Mouse (Mus musculus) MEL (cell line): ENCODE data around the gene Coil. TPM values are rescaled to one million over a fixed set of nuclear protein-coding genes. Genes with fewer than 3 reads are reported as not detected.

Source experiments
- DNase-seq: peaks from one replicate; pipeline ENCODE4 v3.0.0; 2011; ENCODE audit warnings: low read depth, low spot score
- H3K27ac ChIP-seq: 2 replicates; pipeline ENCODE4 v1.5.1; 2012; ENCODE audit warnings: low read depth, mild to moderate bottlenecking, control low read depth, low read length, moderate library complexity; ENCODE audit not compliant: control insufficient read depth
- H3K27me3 ChIP-seq, 2 experiments: fragments of 150-350 bp in 1 of 2; sonication (generic) in 1 of 2; 2 replicates each; pipeline ENCODE4 v1.6.1; 2012; ENCODE audit warnings: low read length in 2 of 2, mild to moderate bottlenecking in 2 of 2, improper control_type of control experiment in 1 of 2, moderate library complexity in 1 of 2; ENCODE audit not compliant: insufficient read depth in 2 of 2, control insufficient read depth in 1 of 2
- H3K36me3 ChIP-seq, 2 experiments: 2 replicates each; pipeline ENCODE4 v1.6.1; 2012 to 2014; ENCODE audit warnings: low read length in 2 of 2, improper control_type of control experiment in 1 of 2, inconsistent platforms in 1 of 2, mild to moderate bottlenecking in 1 of 2; ENCODE audit not compliant: insufficient read depth in 2 of 2, control insufficient read depth in 1 of 2
- H3K4me1 ChIP-seq, 2 experiments: fragments of 150-350 bp in 1 of 2; sonication (generic) in 1 of 2; 2 replicates each; pipeline ENCODE4 v1.6.1; 2012; ENCODE audit warnings: low read length in 2 of 2, improper control_type of control experiment in 1 of 2, mild to moderate bottlenecking in 1 of 2; ENCODE audit not compliant: insufficient read depth in 2 of 2, control insufficient read depth in 1 of 2
- H3K4me3 ChIP-seq, 2 experiments: fragments of 150-350 bp in 1 of 2; sonication (generic) in 1 of 2; 2 replicates each; pipeline ENCODE4 v1.5.1; 2012; ENCODE audit warnings: low read depth in 2 of 2, low read length in 2 of 2, mild to moderate bottlenecking in 2 of 2, moderate library complexity in 2 of 2, control low read depth in 1 of 2, improper control_type of control experiment in 1 of 2; ENCODE audit not compliant: control insufficient read depth in 1 of 2, insufficient read depth in 1 of 2
- H3K79me2 ChIP-seq: 2 replicates; pipeline ENCODE4 v1.6.1; 2012; ENCODE audit warnings: mild to moderate bottlenecking, low read length, moderate library complexity; ENCODE audit not compliant: control insufficient read depth, poor library complexity, insufficient read depth
- H3K9ac ChIP-seq: 2 replicates; pipeline ENCODE4 v1.6.1; 2012; ENCODE audit warnings: low read depth, mild to moderate bottlenecking, control low read depth, low read length, moderate library complexity; ENCODE audit not compliant: control insufficient read depth, poor library complexity, severe bottlenecking
- H3K9me3 ChIP-seq: fragments of 150-350 bp; sonication (generic); replicated peaks from 2 replicates; pipeline ENCODE4 v1.6.1; 2012; ENCODE audit warnings: mild to moderate bottlenecking, low read length, improper control_type of control experiment, moderate library complexity; ENCODE audit not compliant: insufficient read depth
- BHLHE40 ChIP-seq: IDR thresholded peaks from 2 replicates; pipeline ENCODE4 v1.6.1; 2012; ENCODE audit warnings: low read depth, mild to moderate bottlenecking, inconsistent platforms, low read length, improper control_type of control experiment, borderline replicate concordance
- ELF1 ChIP-seq: IDR thresholded peaks from 2 replicates; pipeline ENCODE4 v1.6.1; 2014; ENCODE audit warnings: low read depth, mild to moderate bottlenecking, inconsistent platforms, low read length, improper control_type of control experiment, moderate library complexity
- GATA1 ChIP-seq: IDR thresholded peaks from 2 replicates; pipeline ENCODE4 v1.6.1; 2011; ENCODE audit warnings: low read depth, low read length, improper control_type of control experiment
- JUND ChIP-seq: IDR thresholded peaks from 2 replicates; pipeline ENCODE4 v1.6.1; 2011; ENCODE audit warnings: low read depth, mild to moderate bottlenecking, improper control_type of control experiment, low read length
- MAZ ChIP-seq: IDR thresholded peaks from 2 replicates; pipeline ENCODE4 v1.6.1; 2012; ENCODE audit warnings: low read depth, mild to moderate bottlenecking, inconsistent platforms, low read length, improper control_type of control experiment
- MYC ChIP-seq: IDR thresholded peaks from 2 replicates; pipeline ENCODE4 v1.6.1; 2011; ENCODE audit warnings: low read depth, mild to moderate bottlenecking, low read length, improper control_type of control experiment, moderate library complexity
- RCOR1 ChIP-seq: IDR thresholded peaks from 2 replicates; pipeline ENCODE4 v1.6.1; 2012; ENCODE audit warnings: low read depth, mild to moderate bottlenecking, inconsistent platforms, low read length, improper control_type of control experiment
- SIN3A ChIP-seq: IDR thresholded peaks from 2 replicates; pipeline ENCODE4 v1.6.1; 2012; ENCODE audit warnings: low read length, improper control_type of control experiment, inconsistent platforms
- TAL1 ChIP-seq: IDR thresholded peaks from 2 replicates; pipeline ENCODE4 v1.6.1; 2012; ENCODE audit warnings: mild to moderate bottlenecking, inconsistent platforms, low read length, moderate library complexity, mixed read lengths
- TBP ChIP-seq: IDR thresholded peaks from 2 replicates; pipeline ENCODE4 v1.8.0; 2011; ENCODE audit warnings: low read depth, low read length, improper control_type of control experiment
- USF1 ChIP-seq: IDR thresholded peaks from 2 replicates; pipeline ENCODE4 v1.6.1; 2014; ENCODE audit warnings: low read depth, mild to moderate bottlenecking, inconsistent platforms, low read length, improper control_type of control experiment, moderate library complexity
- ZMIZ1 ChIP-seq: IDR thresholded peaks from 2 replicates; pipeline ENCODE4 v1.6.1; 2012; ENCODE audit warnings: low read depth, mild to moderate bottlenecking, inconsistent platforms, low read length, improper control_type of control experiment, moderate library complexity
- polyA plus RNA-seq, 2 experiments: library from polyadenylated mRNA; stranded (reverse) in 1 of 2; unstranded in 1 of 2; fragments of >175 nt in 1 of 2; fragments of >200 nt in 1 of 2; gene quantifications; 2 replicates each; pipeline versions ENCODE4 v1.2.1 to v1.2.4; 2012; ENCODE audit warnings: low replicate concordance in 2 of 2, low read depth in 1 of 2; ENCODE audit not compliant: insufficient read length in 2 of 2, insufficient read depth in 1 of 2, missing spikeins in 1 of 2
- total RNA-seq: library from RNA; depleted of rRNA; stranded (reverse); fragments of 300-350 nt; gene quantifications from 2 replicates; pipeline ENCODE4 v1.2.3, GENCODE M21; 2012

Coil gene
- total and polyA plus RNA-seq, 3 experiments, result 24.4 to 32.6 TPM; not detected in 1

- no peaks in the 10 kb centered on the region for H3K79me2 ChIP-seq
- H3K4me3 ChIP-seq, result peak overlapping the region; percentile 43 to 59
- DNase-seq, result peak; percentile 79
- no peaks in the 10 kb centered on the region for H3K9me3 ChIP-seq
- H3K27me3 ChIP-seq, result no peaks in the 10 kb centered on the region
- H3K36me3 ChIP-seq, result peaks cover 0 to 13% of the 10 kb centered on the region in 2 experiments; a peak in 2 of 4 replicates
- peaks cover 6 to 15% of the 10 kb centered on the region in 2 experiments; a peak in 3 of 4 replicates for H3K4me1 ChIP-seq
- TF ChIP-seq MYC, result no peak
- TF ChIP-seq MAZ, result peak; percentile 56; the same call in 1 of the 2 replicates
- peak; percentile 17; the same call in 1 of the 2 replicates for TF ChIP-seq SIN3A
- 0 out of 2 replicates have a peak, but pooled peaks have one; percentile 11 for TF ChIP-seq ELF1
- TF ChIP-seq JUND, result no peak
- peak; percentile 44; the same call in 1 of the 2 replicates for TF ChIP-seq BHLHE40
- peak; percentile 33; the same call in 1 of the 2 replicates for TF ChIP-seq GATA1
- 0 out of 2 replicates have a peak, but pooled peaks have one; percentile 32 for TF ChIP-seq TBP
- no peak for TF ChIP-seq TAL1
- 0 out of 2 replicates have a peak, but pooled peaks have one; percentile 32 for TF ChIP-seq USF1
- H3K9ac ChIP-seq, result peak overlapping the region; percentile 63
- peak overlapping the region; percentile 72 for H3K27ac ChIP-seq
These were observed 20.0 kb upstream of the Coil start for GRCm38 (mm10) chr11:88949802-88950639.

GRCm38 (mm10) chr11:88950640-88951250 lies 19.3 kb upstream of the Coil start:
- peaks cover 9 to 15% of the 10 kb centered on the region in 2 experiments; a peak in 3 of 4 replicates for H3K4me1 ChIP-seq
- TF ChIP-seq ZMIZ1, result no peak
- TF ChIP-seq RCOR1, result 0 out of 2 replicates have a peak, but pooled peaks have one; percentile 8
- TF ChIP-seq, all 39 proteins: peak for 1
- Histone ChIP-seq H3K4me3 (peak overlapping the region; percentile 43 to 59), H3K79me2 (no peaks in the 10 kb centered on the region), H3K27me3 (no peaks in the 10 kb centered on the region), H3K36me3 (peaks cover 0 to 16% of the 10 kb centered on the region in 2 experiments; a peak in 3 of 4 replicates), H3K9me3 (no peaks in the 10 kb centered on the region), H3K27ac (peak overlapping the region; percentile 14), H3K9ac (peak overlapping the region; percentile 63)
- DNase-seq, result no peak
